Mouse (Mus musculus): ENCODE measurements around the gene Zfp719. TPM values are rescaled to one million over a fixed set of nuclear protein-coding genes. Genes with fewer than 3 reads are reported as not detected.

The Zfp719 gene
- polyA plus RNA-seq, 1 experiment from 2014 or later, result 8.5 TPM

DNA sequence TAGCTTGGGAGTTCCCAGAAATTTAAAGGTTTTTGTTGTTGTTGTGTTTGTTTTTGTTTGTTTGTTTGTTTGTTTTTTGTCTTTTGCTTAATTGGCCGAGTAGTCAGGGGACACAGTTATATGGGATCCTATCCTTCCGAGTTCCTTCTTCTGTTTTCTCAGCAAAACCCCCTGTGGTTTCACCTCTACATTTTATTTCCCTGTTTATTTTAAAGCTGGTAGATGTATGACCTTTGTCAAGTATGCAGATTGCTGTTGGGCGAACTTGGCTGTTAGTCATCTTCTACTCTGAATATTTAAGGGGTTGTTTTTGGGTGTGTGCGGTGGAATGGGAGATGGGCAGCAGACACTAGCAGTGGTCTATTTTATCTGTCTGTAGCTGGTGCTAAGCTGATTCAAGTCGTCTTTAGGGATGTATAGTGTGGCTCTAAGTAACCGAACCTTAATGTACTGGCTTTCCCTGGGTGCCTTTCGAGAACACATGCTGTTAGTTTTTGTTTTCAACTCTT is 29.0 kb downstream of the Zfp719 start:
- WGBS, result 64% methylated on average over 7 of the region's 7 CpGs
- Histone ChIP-seq H3K9ac (no peak overlapping the region), H3K9me3 (replicated peaks) (no peaks in the 10 kb centered on the region), H3K4me2 (no peak overlapping the region), H3K4me3 (no peak overlapping the region), H3K36me3 (no peaks in the 10 kb centered on the region), H3K4me1 (replicated peaks) (peaks cover 4% of the 10 kb centered on the region; the same call in 1 of the 2 replicates), H3K27me3 (replicated peaks) (0 out of 2 replicates have a peak, but pooled peaks cover 5% of the 10 kb centered on the region), H3K27ac (ENCODE audit: poor library complexity, severe bottlenecking) (no peak overlapping the region)
- no peak for ATAC-seq (ENCODE audit: insufficient number of reproducible peaks, low FRiP score)

DNA sequence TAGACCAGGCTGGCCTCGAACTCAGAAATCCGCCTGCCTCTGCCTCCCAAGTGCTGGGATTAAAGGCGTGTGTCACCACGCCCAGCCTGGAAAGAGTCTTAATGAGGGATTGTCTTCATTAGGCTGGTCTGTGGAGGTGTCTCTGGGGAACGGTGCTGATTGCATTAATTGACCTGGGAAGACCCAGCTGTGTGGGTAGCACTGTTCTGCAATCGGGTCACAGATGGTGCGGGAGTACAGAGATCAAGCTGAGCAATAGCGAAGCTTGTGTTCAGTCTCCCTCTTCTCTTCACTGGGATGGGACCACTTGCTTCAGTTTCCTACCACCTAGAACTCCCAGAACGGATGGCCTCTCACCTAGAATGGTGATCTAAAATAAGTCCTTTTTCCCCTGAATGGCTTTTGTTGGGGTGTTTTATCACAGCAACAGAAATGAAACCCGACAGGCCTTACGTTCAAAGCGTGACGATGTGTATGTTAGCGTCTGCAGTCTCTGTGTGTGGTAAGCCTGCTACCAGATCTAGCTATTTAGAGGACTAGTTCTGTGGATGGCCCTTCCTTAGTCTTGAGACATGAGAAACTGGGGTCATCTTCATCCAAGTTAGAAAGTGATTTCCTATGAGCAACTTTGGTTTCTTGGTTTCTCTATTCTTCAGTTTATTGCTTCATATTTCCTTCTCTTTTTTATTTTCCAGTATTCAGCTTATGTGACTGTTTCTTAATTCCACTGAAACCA is 34.6 kb downstream of the Zfp719 start:
- Histone ChIP-seq H3K9ac (no peak overlapping the region), H3K4me1 (replicated peaks) (no peaks in the 10 kb centered on the region), H3K36me3 (no peaks in the 10 kb centered on the region), H3K9me3 (replicated peaks) (no peaks in the 10 kb centered on the region), H3K4me2 (no peak overlapping the region), H3K27ac (ENCODE audit: poor library complexity, severe bottlenecking) (no peak overlapping the region), H3K27me3 (replicated peaks) (no peaks in the 10 kb centered on the region), H3K4me3 (no peak overlapping the region)
- no peak for ATAC-seq (ENCODE audit: insufficient number of reproducible peaks, low FRiP score)
- WGBS, result 84% methylated on average over 14 of the region's 14 CpGs

DNA sequence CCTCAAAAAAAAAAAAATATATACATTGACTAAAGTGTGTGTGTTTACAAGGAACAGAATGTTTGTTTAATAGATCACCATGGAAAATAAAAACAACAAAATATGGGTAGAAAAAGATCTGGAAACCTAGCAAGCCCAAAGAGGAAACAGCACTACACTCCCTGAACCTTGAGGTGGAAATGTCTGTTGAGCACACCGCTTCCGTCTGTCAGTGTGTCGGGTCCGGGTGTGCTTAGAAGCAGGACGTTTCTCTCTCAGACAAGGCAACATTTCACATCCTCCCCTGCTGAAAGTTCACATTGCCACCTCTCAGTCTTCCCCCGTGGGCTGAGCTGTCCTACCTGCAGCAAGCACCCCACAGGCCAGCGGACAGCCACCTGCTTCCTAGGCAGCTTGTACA is 43.5 kb downstream of the Zfp719 start:
- no peak overlapping the region for H3K9ac ChIP-seq
- ATAC-seq (ENCODE audit: insufficient number of reproducible peaks, low FRiP score), result no peak
- H3K27me3 ChIP-seq (replicated peaks), result no peaks in the 10 kb centered on the region; the same call in 1 of the 2 replicates
- H3K9me3 ChIP-seq (replicated peaks), result no peaks in the 10 kb centered on the region
- H3K36me3 ChIP-seq, result no peaks in the 10 kb centered on the region
- H3K4me1 ChIP-seq (replicated peaks), result no peaks in the 10 kb centered on the region
- no peak overlapping the region for H3K27ac ChIP-seq (ENCODE audit: poor library complexity, severe bottlenecking)
- H3K4me2 ChIP-seq, result no peak overlapping the region
- no peak overlapping the region for H3K4me3 ChIP-seq
- WGBS, result 66% methylated on average over 7 of the region's 7 CpGs

DNA sequence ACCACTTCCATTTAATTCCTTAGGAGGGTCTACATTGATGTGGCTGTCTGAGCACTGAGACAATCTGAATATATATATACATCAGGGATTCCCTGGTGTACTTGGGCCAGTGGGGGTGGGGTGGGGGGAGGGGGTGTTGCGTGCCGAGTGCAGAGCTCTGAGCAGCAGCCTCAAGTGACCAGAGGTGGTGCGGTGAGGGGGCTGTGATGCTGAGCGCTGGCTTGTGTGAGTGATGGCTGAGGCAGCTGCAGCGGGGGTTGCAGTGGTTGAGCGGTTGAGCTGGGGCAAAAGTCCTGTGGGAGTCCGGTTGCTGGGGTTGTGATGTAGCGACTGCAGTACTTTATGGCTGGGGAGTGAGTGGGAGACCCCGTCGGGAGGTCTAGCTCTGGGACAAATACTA is 44.4 kb downstream of the Zfp719 start:
- no peak for ATAC-seq (ENCODE audit: insufficient number of reproducible peaks, low FRiP score)
- no peak overlapping the region for H3K27ac ChIP-seq (ENCODE audit: poor library complexity, severe bottlenecking)
- no peaks in the 10 kb centered on the region for H3K36me3 ChIP-seq
- no peak overlapping the region for H3K4me2 ChIP-seq
- H3K4me3 ChIP-seq, result no peak overlapping the region
- 16% methylated on average over 10 of the region's 10 CpGs for WGBS
- H3K4me1 ChIP-seq (replicated peaks), result no peaks in the 10 kb centered on the region
- no peak overlapping the region for H3K9ac ChIP-seq
- no peaks in the 10 kb centered on the region for H3K9me3 ChIP-seq (replicated peaks)
- no peaks in the 10 kb centered on the region; the same call in 1 of the 2 replicates for H3K27me3 ChIP-seq (replicated peaks)

DNA sequence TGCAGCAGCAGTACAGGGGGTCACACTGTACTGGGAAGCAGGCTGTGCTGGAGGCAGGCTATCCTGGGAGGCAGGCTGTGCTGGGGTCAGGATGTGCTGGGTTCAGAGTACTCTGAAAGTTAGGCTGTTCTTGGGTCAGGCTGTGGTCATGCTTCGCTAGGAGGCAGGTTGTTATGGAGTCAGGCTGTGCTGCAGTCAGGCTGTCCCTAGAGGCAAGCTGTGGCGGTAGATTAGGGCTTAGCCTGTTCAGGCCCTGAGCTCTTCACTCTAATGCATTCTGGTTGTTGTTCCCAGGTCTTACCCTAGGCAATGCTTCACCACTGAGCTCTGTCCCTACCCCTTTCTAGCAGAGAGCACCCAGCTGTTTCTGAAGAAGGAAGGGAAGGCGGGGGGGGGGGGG is 45.7 kb downstream of the Zfp719 start:
- Histone ChIP-seq H3K4me1 (replicated peaks) (no peaks in the 10 kb centered on the region), H3K9me3 (replicated peaks) (no peaks in the 10 kb centered on the region), H3K4me3 (no peak overlapping the region), H3K4me2 (no peak overlapping the region), H3K9ac (no peak overlapping the region), H3K27me3 (replicated peaks) (no peaks in the 10 kb centered on the region; the same call in 1 of the 2 replicates), H3K36me3 (no peaks in the 10 kb centered on the region), H3K27ac (ENCODE audit: poor library complexity, severe bottlenecking) (no peak overlapping the region)
- no peak for ATAC-seq (ENCODE audit: insufficient number of reproducible peaks, low FRiP score)
- WGBS, result 59% methylated on average over 3 of the region's 3 CpGs

DNA sequence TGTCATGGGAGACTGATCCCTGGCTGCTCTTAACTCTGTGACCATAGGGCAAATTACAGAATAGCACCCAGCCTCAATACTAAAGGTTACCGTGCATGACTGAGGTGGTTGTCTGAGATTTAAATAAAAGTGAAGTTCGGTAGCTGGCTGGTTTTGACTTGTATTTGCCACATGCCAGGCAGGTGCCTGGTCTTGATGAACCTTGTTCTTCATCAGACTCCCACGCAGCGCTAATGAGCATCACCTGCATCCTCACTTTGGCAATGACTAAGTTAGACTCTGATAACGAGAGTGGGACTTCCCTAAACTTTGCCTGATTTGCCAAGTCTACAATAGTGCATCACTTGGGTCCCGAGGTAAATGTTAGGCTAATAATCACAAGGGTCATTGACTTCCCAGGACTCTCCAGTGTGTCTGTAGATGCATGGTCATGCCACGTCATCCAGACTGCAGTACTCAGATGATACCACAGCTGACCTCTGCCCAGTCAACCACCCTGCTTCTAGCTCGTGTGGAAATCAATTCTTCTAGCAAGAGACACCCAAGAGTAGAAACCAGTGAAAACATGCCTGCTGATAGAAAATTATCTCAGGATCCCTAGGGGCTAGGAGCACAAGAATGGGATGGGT is 46.5 kb downstream of the Zfp719 start:
- Histone ChIP-seq H3K9me3 (replicated peaks) (no peaks in the 10 kb centered on the region), H3K27ac (ENCODE audit: poor library complexity, severe bottlenecking) (no peak overlapping the region), H3K4me1 (replicated peaks) (no peaks in the 10 kb centered on the region), H3K36me3 (no peaks in the 10 kb centered on the region), H3K4me2 (no peak overlapping the region), H3K27me3 (replicated peaks) (no peaks in the 10 kb centered on the region; the same call in 1 of the 2 replicates), H3K9ac (no peak overlapping the region), H3K4me3 (no peak overlapping the region)
- ATAC-seq (ENCODE audit: insufficient number of reproducible peaks, low FRiP score), result no peak
- WGBS, result 79% methylated on average over 8 of the region's 8 CpGs

DNA sequence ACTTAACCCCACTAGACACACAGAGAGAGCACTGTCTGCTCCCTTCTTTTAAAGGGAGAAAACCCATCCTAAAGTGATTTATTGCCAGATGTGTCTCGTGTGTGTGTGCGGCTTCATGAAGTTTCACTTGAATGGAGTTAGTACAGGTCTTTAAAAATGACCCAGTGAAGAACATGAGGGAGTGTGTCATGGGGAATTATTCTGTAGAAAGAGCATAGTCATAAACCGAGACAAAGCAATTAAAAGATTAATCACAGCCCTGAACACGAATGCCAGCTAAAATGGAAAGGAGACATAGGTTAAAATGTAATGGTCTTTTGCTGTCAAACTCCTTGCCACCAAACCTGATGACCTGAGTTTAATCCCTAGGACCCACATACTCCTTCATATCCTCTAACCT is 54.5 kb downstream of the Zfp719 start:
- H3K4me1 ChIP-seq (replicated peaks), result no peaks in the 10 kb centered on the region
- no peak overlapping the region for H3K4me3 ChIP-seq
- H3K4me2 ChIP-seq, result no peak overlapping the region
- no peaks in the 10 kb centered on the region for H3K27me3 ChIP-seq (replicated peaks)
- no peak overlapping the region for H3K27ac ChIP-seq (ENCODE audit: poor library complexity, severe bottlenecking)
- no peak overlapping the region for H3K9ac ChIP-seq
- no peaks in the 10 kb centered on the region for H3K9me3 ChIP-seq (replicated peaks)
- WGBS, result 78% methylated on average over 4 of the region's 4 CpGs
- H3K36me3 ChIP-seq, result no peaks in the 10 kb centered on the region
- ATAC-seq (ENCODE audit: insufficient number of reproducible peaks, low FRiP score), result no peak

DNA sequence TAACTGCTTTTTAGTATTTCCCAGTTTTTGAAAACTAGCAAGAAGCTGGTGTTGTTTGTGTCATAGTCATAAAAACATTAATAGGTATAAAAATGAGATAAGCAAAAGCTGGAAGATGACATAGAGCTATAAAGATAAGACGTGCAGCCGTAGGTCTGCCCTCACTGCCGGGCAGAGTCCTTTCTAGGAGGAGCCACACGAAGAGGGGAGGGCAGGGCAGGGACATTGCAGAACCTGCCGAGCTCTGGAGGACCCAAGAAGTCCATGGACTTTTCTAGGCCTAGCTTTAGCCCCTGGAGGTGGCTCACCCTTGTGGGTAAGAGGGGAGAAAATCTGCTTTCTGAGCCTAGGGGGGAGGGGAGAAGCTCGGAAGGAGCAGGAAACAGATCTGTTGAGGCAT is 55.1 kb downstream of the Zfp719 start, which contains the start of gene Ceacam18:
Ceacam18 (plus strand) TSS at position 208 of the 400 bp plus-strand sequence.
- Histone ChIP-seq H3K9me3 (replicated peaks) (no peaks in the 10 kb centered on the region), H3K36me3 (no peaks in the 10 kb centered on the region), H3K27ac (ENCODE audit: poor library complexity, severe bottlenecking) (no peak within 1 kb of the TSS), H3K4me2 (no peak within 1 kb of the TSS), H3K4me3 (no peak within 1 kb of the TSS), H3K4me1 (replicated peaks) (no peaks in the 10 kb centered on the region), H3K9ac (no peak within 1 kb of the TSS), H3K27me3 (replicated peaks) (no peaks in the 10 kb centered on the region)
- ATAC-seq (ENCODE audit: insufficient number of reproducible peaks, low FRiP score), result no peak
- 48% methylated on average over 6 of the region's 6 CpGs for WGBS

DNA sequence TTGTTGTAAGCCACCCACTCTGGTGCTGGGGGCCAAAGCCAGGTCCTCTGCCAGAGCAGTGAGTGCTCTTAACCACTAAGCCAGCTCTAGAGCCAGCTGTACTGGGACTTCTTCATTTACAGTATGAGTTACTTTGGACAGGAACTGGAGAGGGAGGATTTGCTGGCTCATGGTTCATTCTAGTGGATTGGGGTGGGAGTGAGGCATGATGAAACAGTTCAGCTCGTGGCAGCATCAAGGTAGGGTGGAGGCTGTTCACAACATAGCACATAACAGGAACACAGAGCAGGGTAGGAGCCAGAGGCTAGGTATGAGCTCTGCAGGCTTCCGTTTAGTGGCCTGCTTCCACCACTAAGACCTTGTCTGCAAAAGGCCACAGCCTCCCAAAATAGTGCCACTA is 56.8 kb downstream of the Zfp719 start:
- no peaks in the 10 kb centered on the region for H3K36me3 ChIP-seq
- H3K4me1 ChIP-seq (replicated peaks), result no peaks in the 10 kb centered on the region
- H3K9me3 ChIP-seq (replicated peaks), result no peaks in the 10 kb centered on the region
- H3K4me2 ChIP-seq, result no peak overlapping the region
- no peak overlapping the region for H3K4me3 ChIP-seq
- 39% methylated on average over 2 of the region's 2 CpGs for WGBS
- H3K27me3 ChIP-seq (replicated peaks), result no peaks in the 10 kb centered on the region
- no peak overlapping the region for H3K27ac ChIP-seq (ENCODE audit: poor library complexity, severe bottlenecking)
- ATAC-seq (ENCODE audit: insufficient number of reproducible peaks, low FRiP score), result no peak
- H3K9ac ChIP-seq, result no peak overlapping the region

DNA sequence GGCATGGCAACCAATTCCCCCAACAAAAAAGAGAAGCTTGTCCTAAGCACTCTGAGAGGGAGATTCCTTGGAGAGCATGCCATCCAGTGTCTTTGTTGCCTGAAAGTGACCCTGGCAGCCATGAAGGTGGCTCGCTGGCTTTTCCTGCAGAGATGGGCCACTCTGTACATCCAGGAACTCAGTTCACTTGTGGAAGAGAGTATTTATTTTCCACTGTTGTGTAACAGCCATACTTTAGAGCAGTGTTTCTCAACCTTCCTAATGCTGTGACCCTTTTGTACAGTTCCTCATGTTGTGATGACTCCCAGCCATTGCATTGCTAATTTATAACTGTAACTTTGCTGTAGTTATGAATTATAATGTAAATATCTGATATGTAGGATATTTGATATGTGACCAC is 57.7 kb downstream of the Zfp719 start:
- Histone ChIP-seq H3K9ac (no peak overlapping the region), H3K4me2 (no peak overlapping the region), H3K4me1 (replicated peaks) (no peaks in the 10 kb centered on the region), H3K9me3 (replicated peaks) (no peaks in the 10 kb centered on the region), H3K27me3 (replicated peaks) (no peaks in the 10 kb centered on the region), H3K4me3 (no peak overlapping the region), H3K27ac (ENCODE audit: poor library complexity, severe bottlenecking) (no peak overlapping the region), H3K36me3 (no peaks in the 10 kb centered on the region)
- ATAC-seq (ENCODE audit: insufficient number of reproducible peaks, low FRiP score), result no peak
- WGBS, result 73% methylated on average over 1 of the region's 1 CpGs

DNA sequence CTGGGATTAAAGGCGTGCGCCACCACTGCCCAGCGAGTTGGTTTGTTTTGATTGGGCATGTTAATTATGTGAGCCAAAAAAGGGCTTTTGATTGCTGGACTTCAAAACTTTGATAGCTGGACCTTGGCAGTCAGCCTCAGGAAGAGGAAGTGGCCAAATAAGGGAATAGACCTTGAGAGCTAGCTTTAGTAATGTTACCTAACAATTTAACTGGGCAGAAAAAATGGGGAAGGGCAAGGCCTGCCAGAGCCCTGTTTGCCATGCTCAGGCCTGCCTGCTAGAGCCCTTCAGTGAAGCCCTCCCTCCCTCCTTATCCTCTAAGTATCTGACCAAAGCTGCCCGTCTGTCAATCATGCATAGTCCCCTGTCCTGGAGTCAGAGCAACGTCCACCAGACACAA is 63.2 kb downstream of the Zfp719 start:
- no peaks in the 10 kb centered on the region for H3K9me3 ChIP-seq (replicated peaks)
- H3K36me3 ChIP-seq, result no peaks in the 10 kb centered on the region
- H3K4me2 ChIP-seq, result no peak overlapping the region
- H3K27ac ChIP-seq (ENCODE audit: poor library complexity, severe bottlenecking), result no peak overlapping the region
- no peak for ATAC-seq (ENCODE audit: insufficient number of reproducible peaks, low FRiP score)
- H3K4me1 ChIP-seq (replicated peaks), result no peaks in the 10 kb centered on the region
- no peaks in the 10 kb centered on the region for H3K27me3 ChIP-seq (replicated peaks)
- H3K9ac ChIP-seq, result no peak overlapping the region
- H3K4me3 ChIP-seq, result no peak overlapping the region
- WGBS, result 61% methylated on average over 5 of the region's 5 CpGs

All from heart, embryonic 12.5 days (tissue).